Mouse (Mus musculus): ENCODE data around the gene Ruvbl2. TPM values are rescaled to one million over a fixed set of nuclear protein-coding genes. Genes with fewer than 3 reads are reported as not detected.

The Ruvbl2 gene
- polyA plus RNA-seq, 1 experiment from 2014 or later, result 123 TPM

GRCm38 (mm10) chr7:45386077-45386476 lies 51.8 kb downstream of the Ruvbl2 start:
- peaks cover 100% of the 10 kb centered on the region for H3K36me3 ChIP-seq (ENCODE audit: control insufficient read depth, insufficient read depth, low read length)
- H3K9ac ChIP-seq (ENCODE audit: low read depth, low read length), result no peak overlapping the region
- 67% methylated on average over 3 of the region's 3 CpGs for WGBS
- no peak overlapping the region for H3K4me2 ChIP-seq (ENCODE audit: low read depth, low read length)
- no peaks in the 10 kb centered on the region for H3K4me1 ChIP-seq (ENCODE audit: control insufficient read depth, insufficient read depth, low read length)
- no peak overlapping the region for H3K27ac ChIP-seq (replicated peaks; ENCODE audit: low read depth, low read length)
- ATAC-seq (ENCODE audit: low read depth), result no peak
- H3K27me3 ChIP-seq (replicated peaks; ENCODE audit: control insufficient read depth, insufficient read depth, low read length), result no peaks in the 10 kb centered on the region
- DNase-seq (ENCODE audit: low spot score), result no peak
- no peak overlapping the region for H3K4me3 ChIP-seq (ENCODE audit: low read depth, low read length)
- H3K9me3 ChIP-seq (ENCODE audit: control insufficient read depth, low read length), result no peaks in the 10 kb centered on the region

- Histone ChIP-seq H3K4me1 (ENCODE audit: control insufficient read depth, insufficient read depth, low read length) (no peaks in the 10 kb centered on the region), H3K27ac (replicated peaks; ENCODE audit: low read depth, low read length) (no peak overlapping the region), H3K4me2 (ENCODE audit: low read depth, low read length) (no peak overlapping the region), H3K9ac (ENCODE audit: low read depth, low read length) (no peak overlapping the region), H3K27me3 (replicated peaks; ENCODE audit: control insufficient read depth, insufficient read depth, low read length) (no peaks in the 10 kb centered on the region), H3K36me3 (ENCODE audit: control insufficient read depth, insufficient read depth, low read length) (peaks cover 85% of the 10 kb centered on the region), H3K9me3 (ENCODE audit: control insufficient read depth, low read length) (no peaks in the 10 kb centered on the region), H3K4me3 (ENCODE audit: low read depth, low read length) (no peak overlapping the region)
- 93% methylated on average over 1 of the region's 1 CpGs for WGBS
- ATAC-seq (ENCODE audit: low read depth), result no peak
- DNase-seq (ENCODE audit: low spot score), result no peak
These were observed 61.8 kb downstream of the Ruvbl2 start for GRCm38 (mm10) chr7:45376057-45376456.

GRCm38 (mm10) chr7:45374620-45375019 lies 63.3 kb downstream of the Ruvbl2 start:
- peaks cover 71% of the 10 kb centered on the region for H3K36me3 ChIP-seq (ENCODE audit: control insufficient read depth, insufficient read depth, low read length)
- 0 out of 2 replicates have a peak, but pooled peaks cover 3% of the 10 kb centered on the region for H3K4me1 ChIP-seq (ENCODE audit: control insufficient read depth, insufficient read depth, low read length)
- H3K27me3 ChIP-seq (replicated peaks; ENCODE audit: control insufficient read depth, insufficient read depth, low read length), result peaks cover 5% of the 10 kb centered on the region
- no peak overlapping the region for H3K4me2 ChIP-seq (ENCODE audit: low read depth, low read length)
- no peaks in the 10 kb centered on the region for H3K9me3 ChIP-seq (ENCODE audit: control insufficient read depth, low read length)
- H3K4me3 ChIP-seq (ENCODE audit: low read depth, low read length), result no peak overlapping the region
- ATAC-seq (ENCODE audit: low read depth) (no peak), DNase-seq (ENCODE audit: low spot score) (no peak)
- H3K9ac ChIP-seq (ENCODE audit: low read depth, low read length), result no peak overlapping the region
- H3K27ac ChIP-seq (replicated peaks; ENCODE audit: low read depth, low read length), result no peak overlapping the region
- WGBS, result 95% methylated on average over 8 of the region's 8 CpGs

GRCm38 (mm10) chr7:45372371-45372770 lies 65.5 kb downstream of the Ruvbl2 start:
- ATAC-seq (ENCODE audit: low read depth), result no peak
- H3K27me3 ChIP-seq (replicated peaks; ENCODE audit: control insufficient read depth, insufficient read depth, low read length), result peaks cover 13% of the 10 kb centered on the region
- no peak overlapping the region for H3K4me3 ChIP-seq (ENCODE audit: low read depth, low read length)
- DNase-seq (ENCODE audit: low spot score), result no peak
- no peaks in the 10 kb centered on the region for H3K9me3 ChIP-seq (ENCODE audit: control insufficient read depth, low read length)
- H3K4me1 ChIP-seq (ENCODE audit: control insufficient read depth, insufficient read depth, low read length), result 0 out of 2 replicates have a peak, but pooled peaks cover 3% of the 10 kb centered on the region
- H3K27ac ChIP-seq (replicated peaks; ENCODE audit: low read depth, low read length), result no peak overlapping the region
- H3K36me3 ChIP-seq (ENCODE audit: control insufficient read depth, insufficient read depth, low read length), result peaks cover 48% of the 10 kb centered on the region
- no peak overlapping the region for H3K4me2 ChIP-seq (ENCODE audit: low read depth, low read length)
- no peak overlapping the region for H3K9ac ChIP-seq (ENCODE audit: low read depth, low read length)
- 90% methylated on average over 5 of the region's 5 CpGs for WGBS

Small RNA genes lying within 50 kb of the gene (microRNA-seq; reads per million reads assigned to microRNA genes)
- gene Gm22133 (ENCODE audit: borderline number of aligned reads), result not detected

Other genes with a start within 250 kb of the Ruvbl2 start
- gene Ccdc155, start 233.2 kb downstream of the Ruvbl2 start, polyA plus RNA-seq (2014; fragmentation: Nextera tagmentation; extraction: Ambion mirVana), result 1.5 TPM in 2 replicates
- 6.3 and 8.5 TPM in 2 replicates for gene Dkkl1, start 225.9 kb downstream of the Ruvbl2 start, polyA plus RNA-seq (2014; fragmentation: Nextera tagmentation; extraction: Ambion mirVana)
- 112 and 142 TPM in 2 replicates for gene Tead2, start 222.3 kb downstream of the Ruvbl2 start, polyA plus RNA-seq (2014; fragmentation: Nextera tagmentation; extraction: Ambion mirVana)
- gene Cd37, start 199.0 kb downstream of the Ruvbl2 start, polyA plus RNA-seq (2014; fragmentation: Nextera tagmentation; extraction: Ambion mirVana), result 2.4 and 4.8 TPM in 2 replicates
- 0.11 and 0.38 TPM in 2 replicates for gene Slc6a16, start 197.0 kb downstream of the Ruvbl2 start, polyA plus RNA-seq (2014; fragmentation: Nextera tagmentation; extraction: Ambion mirVana)
- gene Slc6a21, start 160.6 kb downstream of the Ruvbl2 start, polyA plus RNA-seq (2014; fragmentation: Nextera tagmentation; extraction: Ambion mirVana), result not detected in 2 replicates
- 16.6 and 18.2 TPM in 2 replicates for gene Trpm4, start 104.3 kb downstream of the Ruvbl2 start, polyA plus RNA-seq (2014; fragmentation: Nextera tagmentation; extraction: Ambion mirVana)
- 11.0 and 15.8 TPM in 2 replicates for gene Hrc, start 102.8 kb downstream of the Ruvbl2 start, polyA plus RNA-seq (2014; fragmentation: Nextera tagmentation; extraction: Ambion mirVana)
- gene Ppfia3, start 71.1 kb downstream of the Ruvbl2 start, polyA plus RNA-seq (2014; fragmentation: Nextera tagmentation; extraction: Ambion mirVana), result 4.8 and 6.9 TPM in 2 replicates
- gene Lin7b, start 67.5 kb downstream of the Ruvbl2 start, polyA plus RNA-seq (2014; fragmentation: Nextera tagmentation; extraction: Ambion mirVana), result 2.4 TPM in 2 replicates
- 56.5 and 61.1 TPM in 2 replicates for gene Snrnp70, start 42.4 kb downstream of the Ruvbl2 start, polyA plus RNA-seq (2014; fragmentation: Nextera tagmentation; extraction: Ambion mirVana)
- 0.24 TPM in 1 of 2 replicates, not detected in the other for gene Kcna7, start 32.4 kb downstream of the Ruvbl2 start, polyA plus RNA-seq (2014; fragmentation: Nextera tagmentation; extraction: Ambion mirVana)
- gene Ntf5, start 24.4 kb downstream of the Ruvbl2 start, polyA plus RNA-seq (2014; fragmentation: Nextera tagmentation; extraction: Ambion mirVana), result 3.0 and 3.1 TPM in 2 replicates
- gene Lhb, start 17.3 kb downstream of the Ruvbl2 start, polyA plus RNA-seq (2014; fragmentation: Nextera tagmentation; extraction: Ambion mirVana), result 1.4 TPM in 1 of 2 replicates, not detected in the other
- gene Gys1, start 3.3 kb downstream of the Ruvbl2 start, polyA plus RNA-seq (2014; fragmentation: Nextera tagmentation; extraction: Ambion mirVana), result 39.3 TPM in 2 replicates
- 4,260 and 4,697 TPM in 2 replicates for gene Ftl1, start 21.8 kb upstream of the Ruvbl2 start, polyA plus RNA-seq (2014; fragmentation: Nextera tagmentation; extraction: Ambion mirVana)
- gene Bax, start 28.8 kb upstream of the Ruvbl2 start, polyA plus RNA-seq (2014; fragmentation: Nextera tagmentation; extraction: Ambion mirVana), result 120 and 132 TPM in 2 replicates
- gene Tulp2, start 43.8 kb upstream of the Ruvbl2 start, polyA plus RNA-seq (2014; fragmentation: Nextera tagmentation; extraction: Ambion mirVana), result 1.2 and 1.5 TPM in 2 replicates
- not detected in 2 replicates for gene Gm45808, start 48.7 kb upstream of the Ruvbl2 start, polyA plus RNA-seq (2014; fragmentation: Nextera tagmentation; extraction: Ambion mirVana)
- gene Dhdh, start 50.7 kb upstream of the Ruvbl2 start, polyA plus RNA-seq (2014; fragmentation: Nextera tagmentation; extraction: Ambion mirVana), result 2.5 and 3.2 TPM in 2 replicates
- gene Nucb1, start 72.3 kb upstream of the Ruvbl2 start, polyA plus RNA-seq (2014; fragmentation: Nextera tagmentation; extraction: Ambion mirVana), result 209 and 236 TPM in 2 replicates
- 20.7 and 21.9 TPM in 2 replicates for gene Ppp1r15a, start 88.2 kb upstream of the Ruvbl2 start, polyA plus RNA-seq (2014; fragmentation: Nextera tagmentation; extraction: Ambion mirVana)
- gene Plekha4, start 88.2 kb upstream of the Ruvbl2 start, polyA plus RNA-seq (2014; fragmentation: Nextera tagmentation; extraction: Ambion mirVana), result 6.8 and 7.3 TPM in 2 replicates
- gene Hsd17b14, start 116.8 kb upstream of the Ruvbl2 start, polyA plus RNA-seq (2014; fragmentation: Nextera tagmentation; extraction: Ambion mirVana), result 0.77 and 1.0 TPM in 2 replicates
- 50.1 and 51.0 TPM in 2 replicates for gene Bcat2, start 132.1 kb upstream of the Ruvbl2 start, polyA plus RNA-seq (2014; fragmentation: Nextera tagmentation; extraction: Ambion mirVana)
- gene Fgf21, start 177.4 kb upstream of the Ruvbl2 start, polyA plus RNA-seq (2014; fragmentation: Nextera tagmentation; extraction: Ambion mirVana), result 0.45 and 1.0 TPM in 2 replicates
- 1.3 and 2.1 TPM in 2 replicates for gene Fut1, start 179.2 kb upstream of the Ruvbl2 start, polyA plus RNA-seq (2014; fragmentation: Nextera tagmentation; extraction: Ambion mirVana)
- gene Izumo1, start 183.7 kb upstream of the Ruvbl2 start, polyA plus RNA-seq (2014; fragmentation: Nextera tagmentation; extraction: Ambion mirVana), result 0.19 and 0.30 TPM in 2 replicates
- 10.4 and 11.1 TPM in 2 replicates for gene Rasip1, start 189.4 kb upstream of the Ruvbl2 start, polyA plus RNA-seq (2014; fragmentation: Nextera tagmentation; extraction: Ambion mirVana)
- 23.3 and 28.8 TPM in 2 replicates for gene Mamstr, start 201.9 kb upstream of the Ruvbl2 start, polyA plus RNA-seq (2014; fragmentation: Nextera tagmentation; extraction: Ambion mirVana)
- gene Fut2, start 228.3 kb upstream of the Ruvbl2 start, polyA plus RNA-seq (2014; fragmentation: Nextera tagmentation; extraction: Ambion mirVana), result 1.9 and 2.2 TPM in 2 replicates
- 3.4 and 3.7 TPM in 2 replicates for gene Ntn5, start 245.9 kb upstream of the Ruvbl2 start, polyA plus RNA-seq (2014; fragmentation: Nextera tagmentation; extraction: Ambion mirVana)

Data from embryonic facial prominence, embryonic 14.5 days (tissue).